20 mouse cellular contexts compared by ENCODE assay signal in genomic region chr16:16554098-16554497, GRCm38 (mm10). TPM values are rescaled to one million over a fixed set of nuclear protein-coding genes. Genes with fewer than 3 reads are reported as not detected.
DNase-seq lines count a peak whose midpoint lies in the region; ATAC-seq and TF ChIP-seq lines count a peak whose summit lies in the region.
"Had no signal": no experiment of that assay in that cellular context is flagged by ENCODE, and none has a peak within 500 bp of the region (broad histone marks: within the 10 kb centered on the region; RNA-seq: fewer than 3 reads in every experiment).

No protein-coding gene starts in this region.

- H3K4me2 ChIP-seq in hindbrain, embryonic 16.5 days (ENCODE audit: low read length): no peak overlapping the region
- H3K4me2 ChIP-seq in hindbrain, embryonic 11.5 days (replicated peaks; ENCODE audit: low read depth, low read length): no peak overlapping the region
- no peak overlapping the region for H3K4me2 ChIP-seq in lung, postnatal 0 days (replicated peaks; ENCODE audit: low read depth, low read length)
- H3K4me2 ChIP-seq in kidney, embryonic 15.5 days: no peak overlapping the region
- H3K4me2 ChIP-seq: embryonic facial prominence, embryonic 12.5 days; heart, embryonic 11.5 days; liver, embryonic 11.5 days; midbrain, embryonic 13.5 days had no signal

- ATAC-seq in cerebellum, adult (ENCODE audit: insufficient number of reproducible peaks, low FRiP score, low TSS enrichment): peak; percentile 97
- ATAC-seq in hindbrain, embryonic 16.5 days: 0 out of 2 replicates have a peak, but pooled peaks have one; percentile 15
- ATAC-seq in hindbrain, embryonic 11.5 days (ENCODE audit: low FRiP score): no peak
- no peak for ATAC-seq in lung, postnatal 0 days
- ATAC-seq in kidney, embryonic 15.5 days (replicated peaks; ENCODE audit: low FRiP score): no peak
- ATAC-seq: CD4-positive, CD25-positive, alpha-beta regulatory T cell, adult 4 months; midbrain, embryonic 13.5 days had no signal

- WGBS in hindbrain, embryonic 16.5 days: 35% methylated on average over 2 of the region's 2 CpGs
- WGBS in hindbrain, embryonic 11.5 days: 53% methylated on average over 2 of the region's 2 CpGs
- 73% methylated on average over 2 of the region's 2 CpGs for WGBS in lung, postnatal 0 days
- WGBS in kidney, embryonic 15.5 days: 73% methylated on average over 2 of the region's 2 CpGs

- no peak for TF ChIP-seq CTCF in lung, postnatal 0 days (IDR thresholded peaks at IDR 0.05)

- DNase-seq in cerebellum, postnatal 4 days (ENCODE audit: low spot score in 2 of 2): no peak
- no peak for DNase-seq in hindbrain, embryonic 11.5 days (ENCODE audit: low spot score)
- peak; percentile 87 for DNase-seq in cerebellum, adult 9-10 months
- peak; percentile 12 for DNase-seq in retina, embryonic 14.5 days (ENCODE audit: low spot score)
- no peak for DNase-seq in lung, postnatal 0 days (ENCODE audit: low spot score)
- DNase-seq: gastrocnemius, postnatal 25 days; kidney, adult 2 months; kidney, postnatal 36 days; left cerebral cortex, postnatal 4 days; lung, adult 2 months; thymus, postnatal 25 days had no signal

- no peak overlapping the region for H3K9ac ChIP-seq in hindbrain, embryonic 16.5 days (ENCODE audit: low read depth, low read length)
- H3K9ac ChIP-seq in hindbrain, embryonic 11.5 days (ENCODE audit: low read depth, low read length): no peak overlapping the region
- no peak overlapping the region for H3K9ac ChIP-seq in lung, postnatal 0 days (replicated peaks; ENCODE audit: low read depth)
- H3K9ac ChIP-seq in kidney, embryonic 15.5 days: no peak overlapping the region
- H3K9ac ChIP-seq: embryonic facial prominence, embryonic 12.5 days; midbrain, embryonic 13.5 days had no signal

- H3K27me3 ChIP-seq in hindbrain, embryonic 16.5 days (replicated peaks; ENCODE audit: control insufficient read depth, insufficient read depth, low read length): no peaks in the 10 kb centered on the region
- no peaks in the 10 kb centered on the region for H3K27me3 ChIP-seq in hindbrain, embryonic 11.5 days (ENCODE audit: control insufficient read depth, insufficient read depth, low read length)
- H3K27me3 ChIP-seq in lung, postnatal 0 days (replicated peaks; ENCODE audit: insufficient read depth, low read length): no peaks in the 10 kb centered on the region
- H3K27me3 ChIP-seq in kidney, embryonic 15.5 days: no peaks in the 10 kb centered on the region
- H3K27me3 ChIP-seq: embryonic facial prominence, embryonic 12.5 days; midbrain, embryonic 13.5 days had no signal

- H3K9me3 ChIP-seq in hindbrain, embryonic 16.5 days (ENCODE audit: control insufficient read depth, low read length): no peaks in the 10 kb centered on the region
- no peaks in the 10 kb centered on the region for H3K9me3 ChIP-seq in hindbrain, embryonic 11.5 days (ENCODE audit: control insufficient read depth, low read length)
- H3K9me3 ChIP-seq in lung, postnatal 0 days (ENCODE audit: low read length): no peaks in the 10 kb centered on the region
- no peaks in the 10 kb centered on the region for H3K9me3 ChIP-seq in kidney, embryonic 15.5 days (replicated peaks)
- H3K9me3 ChIP-seq: embryonic facial prominence, embryonic 12.5 days; G1E; midbrain, embryonic 13.5 days had no signal

- no peak overlapping the region for H3K27ac ChIP-seq in hindbrain, embryonic 16.5 days (ENCODE audit: low read depth, low read length)
- H3K27ac ChIP-seq in hindbrain, embryonic 11.5 days (ENCODE audit: low read depth, low read length): no peak overlapping the region
- no peak overlapping the region for H3K27ac ChIP-seq in lung, postnatal 0 days (ENCODE audit: low read length)
- H3K27ac ChIP-seq in kidney, embryonic 15.5 days: no peak overlapping the region
- H3K27ac ChIP-seq: embryonic facial prominence, embryonic 12.5 days; midbrain, embryonic 13.5 days had no signal

- no peak for TF ChIP-seq EP300 in lung, postnatal 0 days (IDR thresholded peaks at IDR 0.05)

- peaks cover 16% of the 10 kb centered on the region for H3K4me1 ChIP-seq in hindbrain, embryonic 16.5 days (ENCODE audit: control insufficient read depth, insufficient read depth, low read depth, low read length)
- H3K4me1 ChIP-seq in hindbrain, embryonic 11.5 days (replicated peaks; ENCODE audit: control insufficient read depth, insufficient read depth, low read length): no peaks in the 10 kb centered on the region
- H3K4me1 ChIP-seq in lung, postnatal 0 days (ENCODE audit: insufficient read depth, low read depth, low read length): no peaks in the 10 kb centered on the region
- H3K4me1 ChIP-seq in kidney, embryonic 15.5 days: 0 out of 2 replicates have a peak, but pooled peaks cover 3% of the 10 kb centered on the region
- H3K4me1 ChIP-seq: embryonic facial prominence, embryonic 12.5 days had no signal

- H3K36me3 ChIP-seq in hindbrain, embryonic 16.5 days (ENCODE audit: control insufficient read depth, insufficient read depth, low read length): no peaks in the 10 kb centered on the region
- no peaks in the 10 kb centered on the region for H3K36me3 ChIP-seq in hindbrain, embryonic 11.5 days (ENCODE audit: control insufficient read depth, insufficient read depth, low read length)
- no peaks in the 10 kb centered on the region for H3K36me3 ChIP-seq in lung, postnatal 0 days (ENCODE audit: insufficient read depth, low read length)
- H3K36me3 ChIP-seq in kidney, embryonic 15.5 days: no peaks in the 10 kb centered on the region
- H3K36me3 ChIP-seq: embryonic facial prominence, embryonic 12.5 days; G1E had no signal

- no peak overlapping the region for H3K4me3 ChIP-seq in hindbrain, embryonic 16.5 days (ENCODE audit: low read length)
- H3K4me3 ChIP-seq in hindbrain, embryonic 11.5 days (ENCODE audit: low read depth, low read length): no peak overlapping the region
- H3K4me3 ChIP-seq in lung, postnatal 0 days (ENCODE audit: low read depth, low read length): no peak overlapping the region
- no peak overlapping the region for H3K4me3 ChIP-seq in kidney, embryonic 15.5 days (replicated peaks)
- H3K4me3 ChIP-seq: embryonic facial prominence, embryonic 12.5 days; midbrain, embryonic 13.5 days had no signal

RNA-seq across cellular contexts. Expression of gene Fgd4, which starts 46.3 kb away (rescaled TPM):
- 15.8 and 16.7 TPM in 2 replicates for polyA plus RNA-seq in hindbrain, embryonic 16.5 days (2015; fragmentation: Nextera tagmentation; extraction: Ambion mirVana)
- 22.3 and 32.9 TPM in 2 replicates for polyA plus RNA-seq in hindbrain, embryonic 11.5 days (2014; fragmentation: Nextera tagmentation; extraction: Ambion mirVana)
- 4.0 and 4.6 TPM in 2 replicates for polyA plus RNA-seq in lung, postnatal 0 days (2015; fragmentation: Nextera tagmentation; extraction: Ambion mirVana)
- 12.8 and 14.8 TPM in 2 replicates for polyA plus RNA-seq in kidney, embryonic 15.5 days (2015; fragmentation: Nextera tagmentation; extraction: Ambion mirVana)

Comparison
In these comparisons a context has a peak if more than half of its experiments do, and no peak if none do; other contexts are left out.
1. ATAC-seq: peak in cerebellum, adult (single experiment) and hindbrain, embryonic 16.5 days (single experiment); none in hindbrain, embryonic 11.5 days (single experiment), lung, postnatal 0 days (single experiment) and kidney, embryonic 15.5 days (single experiment).
2. DNase-seq: peak in cerebellum, adult 9-10 months (single experiment) and retina, embryonic 14.5 days (single experiment); none in cerebellum, postnatal 4 days (0 of 2), hindbrain, embryonic 11.5 days (single experiment) and lung, postnatal 0 days (single experiment).